Comparison of ENCODE assay signal across 9 mouse cellular contexts in the genomic region with DNA sequence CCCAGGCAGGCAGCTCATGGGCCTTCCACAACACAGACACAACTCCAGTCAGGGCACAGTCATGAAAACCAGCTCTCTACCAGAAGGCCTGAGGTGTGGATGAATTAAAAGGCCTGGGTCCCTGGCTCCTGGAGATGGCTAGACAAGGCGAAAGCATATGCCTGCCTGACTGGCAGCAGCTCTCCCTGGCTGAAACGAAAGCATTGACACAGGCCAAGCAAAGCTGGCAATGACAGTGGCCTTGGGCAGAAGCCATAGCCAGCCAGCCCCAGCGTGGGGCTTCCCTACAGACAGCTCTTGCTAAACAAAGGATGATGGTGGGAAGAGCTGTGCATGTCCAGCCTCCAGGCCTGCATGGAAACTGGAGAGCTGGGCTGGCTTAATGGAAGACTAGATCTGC.
DNase-seq lines count a peak whose midpoint lies in the region; ATAC-seq and TF ChIP-seq lines count a peak whose summit lies in the region.
"Had no signal": no experiment of that assay in that cellular context is flagged by ENCODE, and none has a peak within 500 bp of the region (broad histone marks: within the 10 kb centered on the region; RNA-seq: fewer than 3 reads in every experiment).

No protein-coding gene starts in this region.

- no peaks in the 10 kb centered on the region for H3K36me3 ChIP-seq in forebrain, embryonic 15.5 days
- no peaks in the 10 kb centered on the region for H3K36me3 ChIP-seq in lung, postnatal 0 days (ENCODE audit: insufficient read depth, low read length)
- H3K36me3 ChIP-seq in intestine, embryonic 16.5 days (ENCODE audit: control insufficient read depth, insufficient read depth, low read length), result no peaks in the 10 kb centered on the region

- no peaks in the 10 kb centered on the region for H3K27me3 ChIP-seq in forebrain, embryonic 15.5 days
- H3K27me3 ChIP-seq in lung, postnatal 0 days (replicated peaks; ENCODE audit: insufficient read depth, low read length), result no peaks in the 10 kb centered on the region
- H3K27me3 ChIP-seq in intestine, embryonic 16.5 days (replicated peaks; ENCODE audit: control insufficient read depth, insufficient read depth, low read length), result no peaks in the 10 kb centered on the region

- TF ChIP-seq EP300 in lung, postnatal 0 days (IDR thresholded peaks at IDR 0.05), result no peak

- no peak overlapping the region for H3K9ac ChIP-seq in forebrain, embryonic 15.5 days (replicated peaks)
- H3K9ac ChIP-seq in lung, postnatal 0 days (replicated peaks; ENCODE audit: low read depth), result no peak overlapping the region
- no peak overlapping the region for H3K9ac ChIP-seq in intestine, embryonic 16.5 days (ENCODE audit: low read depth, low read length)
- H3K9ac ChIP-seq: liver, postnatal 0 days had no signal

- ATAC-seq in forebrain, embryonic 15.5 days (replicated peaks), result peak; percentile 90
- no peak for ATAC-seq in erythroblast, adult 5-6 weeks (replicated peaks; ENCODE audit: low FRiP score, poor library complexity, severe bottlenecking)
- ATAC-seq in lung, postnatal 0 days, result no peak
- ATAC-seq in intestine, embryonic 16.5 days, result no peak
- ATAC-seq: liver, postnatal 0 days had no signal

- peak; percentile 23 for DNase-seq in gastrocnemius, postnatal 10 days
- DNase-seq in gastrocnemius, adult 8-10 months (ENCODE audit: low spot score in 2 of 2), result no peak
- DNase-seq in right cerebral cortex, postnatal 4 days, result peak; percentile 22
- no peak for DNase-seq in right cerebral cortex, adult 18-20 months
- no peak for DNase-seq in lung, postnatal 0 days (ENCODE audit: low spot score)
- DNase-seq: liver, postnatal 0 days had no signal

- TF ChIP-seq CTCF in lung, postnatal 0 days (IDR thresholded peaks at IDR 0.05), result no peak

- H3K27ac ChIP-seq in forebrain, embryonic 15.5 days (replicated peaks), result peak overlapping the region; percentile 77
- H3K27ac ChIP-seq in lung, postnatal 0 days (ENCODE audit: low read length), result no peak overlapping the region
- no peak overlapping the region for H3K27ac ChIP-seq in intestine, embryonic 16.5 days (ENCODE audit: low read length)

- no peak overlapping the region for H3K4me2 ChIP-seq in forebrain, embryonic 15.5 days (replicated peaks)
- H3K4me2 ChIP-seq in lung, postnatal 0 days (replicated peaks; ENCODE audit: low read depth, low read length), result no peak overlapping the region
- no peak overlapping the region for H3K4me2 ChIP-seq in intestine, embryonic 16.5 days (ENCODE audit: low read depth, low read length)

- no peak overlapping the region for H3K4me3 ChIP-seq in forebrain, embryonic 15.5 days
- no peak overlapping the region for H3K4me3 ChIP-seq in lung, postnatal 0 days (ENCODE audit: low read depth, low read length)
- H3K4me3 ChIP-seq in intestine, embryonic 16.5 days (ENCODE audit: low read length), result no peak overlapping the region

- H3K9me3 ChIP-seq in forebrain, embryonic 15.5 days, result no peaks in the 10 kb centered on the region
- H3K9me3 ChIP-seq in lung, postnatal 0 days (ENCODE audit: low read length), result no peaks in the 10 kb centered on the region
- H3K9me3 ChIP-seq in intestine, embryonic 16.5 days (ENCODE audit: control insufficient read depth, low read length), result no peaks in the 10 kb centered on the region

- WGBS in forebrain, embryonic 15.5 days, result 39% methylated on average over 3 of the region's 3 CpGs
- WGBS in lung, postnatal 0 days, result 58% methylated on average over 3 of the region's 3 CpGs
- 72% methylated on average over 3 of the region's 3 CpGs for WGBS in intestine, embryonic 16.5 days

- H3K4me1 ChIP-seq in forebrain, embryonic 15.5 days, result peaks cover 12% of the 10 kb centered on the region
- H3K4me1 ChIP-seq in lung, postnatal 0 days (ENCODE audit: insufficient read depth, low read depth, low read length), result no peaks in the 10 kb centered on the region
- H3K4me1 ChIP-seq in intestine, embryonic 16.5 days (ENCODE audit: control insufficient read depth, insufficient read depth, low read length), result no peaks in the 10 kb centered on the region

Comparison
In these comparisons a context has a peak if more than half of its experiments do, and no peak if none do; other contexts are left out.
1. DNase-seq: peak in gastrocnemius, postnatal 10 days (single experiment) and right cerebral cortex, postnatal 4 days (single experiment); none in gastrocnemius, adult 8-10 months (0 of 2), right cerebral cortex, adult 18-20 months (single experiment) and lung, postnatal 0 days (single experiment).